Mouse (Mus musculus) lung, embryonic 14.5 days (tissue): ENCODE measurements at regions not wholly inside any gene's neighbourhood (a gene's known extent, or its start where the extent isn't known, plus 50 kb on each side); places are given as distances from the start of the nearest gene placed in this dataset.

Experiments used
- ATAC-seq: fragments of 200-750 bp; cut with Nextera tagmentation; 2 replicates; pipeline ENCODE4 v1.8.0; 2017; ENCODE audit warnings: mild to moderate bottlenecking, moderate TSS enrichment, moderate library complexity; ENCODE audit not compliant: insufficient read depth
- DNase-seq: peaks from one replicate; pipeline ENCODE4 v3.0.0-alpha.2; 2015
- H3K27ac ChIP-seq: fragments of 300-500 bp; sonication (generic); 2 replicates; pipeline ENCODE4 v1.5.1; 2014; ENCODE audit warnings: low read depth, mild to moderate bottlenecking, moderate library complexity
- H3K27me3 ChIP-seq: fragments of 300-500 bp; sonication (generic); 2 replicates; pipeline ENCODE4 v1.6.1; 2014; ENCODE audit warnings: low read length, control low read depth; ENCODE audit not compliant: insufficient read depth
- H3K36me3 ChIP-seq: fragments of 300-500 bp; sonication (generic); 2 replicates; pipeline ENCODE4 v1.6.1; 2014; ENCODE audit warnings: control low read depth; ENCODE audit not compliant: insufficient read depth
- H3K4me1 ChIP-seq: fragments of 300-500 bp; sonication (generic); 2 replicates; pipeline ENCODE4 v1.6.1; 2014; ENCODE audit warnings: antibody characterized with exemption, control low read depth; ENCODE audit not compliant: insufficient read depth
- H3K4me2 ChIP-seq: fragments of 300-500 bp; sonication (generic); 2 replicates; pipeline ENCODE4 v1.6.1; 2014; ENCODE audit warnings: mild to moderate bottlenecking
- H3K4me3 ChIP-seq: fragments of 300-500 bp; sonication (generic); 2 replicates; pipeline ENCODE4 v1.5.1; 2014; ENCODE audit warnings: low read depth, low read length
- H3K9ac ChIP-seq: fragments of 300-500 bp; sonication (generic); 2 replicates; pipeline ENCODE4 v1.6.1; 2014
- H3K9me3 ChIP-seq: fragments of 300-500 bp; sonication (generic); 2 replicates; pipeline ENCODE4 v1.6.1; 2016; ENCODE audit warnings: low read depth, low read length, control low read depth
- CTCF ChIP-seq: IDR thresholded peaks from 2 replicates; pipeline ENCODE4 v1.5.1; 2016; ENCODE audit warnings: antibody characterized with exemption, low read depth
- WGBS: fragments of 180-500 bp; shearing (Covaris S2); extraction: QIAGEN DNeasy Blood & Tissue Kit; methylation state at CpG from one replicate; pipeline ENCODE4 v1.1.7; 2014; 5-methylcytosine and 5-hydroxymethylcytosine counted together

GRCm38 (mm10) chr6:12140596-12140995 is 233.0 kb downstream of the Phf14 start:
- no peaks in the 10 kb centered on the region for H3K4me1 ChIP-seq
- H3K4me3 ChIP-seq: no peak overlapping the region
- H3K27ac ChIP-seq: no peak overlapping the region
- DNase-seq (no peak), ATAC-seq (no peak)
- H3K9ac ChIP-seq: no peak overlapping the region
- no peaks in the 10 kb centered on the region for H3K27me3 ChIP-seq
- H3K36me3 ChIP-seq: no peaks in the 10 kb centered on the region
- WGBS: 59% methylated on average over 2 of the region's 2 CpGs
- no peak overlapping the region for H3K4me2 ChIP-seq
- TF ChIP-seq CTCF: no peak
- no peaks in the 10 kb centered on the region for H3K9me3 ChIP-seq

GRCm38 (mm10) chr6:12145216-12145615 is 237.6 kb downstream of the Phf14 start:
- no peak overlapping the region for H3K9ac ChIP-seq

GRCm38 (mm10) chr6:12150613-12151333 is 243.2 kb downstream of the Phf14 start:
- H3K9me3 ChIP-seq: no peaks in the 10 kb centered on the region
- TF ChIP-seq CTCF: no peak
- no peak overlapping the region for H3K4me3 ChIP-seq
- peaks cover 4% of the 10 kb centered on the region; the same call in 1 of the 2 replicates for H3K4me1 ChIP-seq
- ATAC-seq: no peak
- WGBS: 30% methylated on average over 3 of the region's 3 CpGs
- no peak overlapping the region for H3K4me2 ChIP-seq
- DNase-seq: peak; percentile 80
- H3K27me3 ChIP-seq: no peaks in the 10 kb centered on the region
- H3K9ac ChIP-seq: no peak overlapping the region
- no peaks in the 10 kb centered on the region for H3K36me3 ChIP-seq
- no peak overlapping the region for H3K27ac ChIP-seq

More at GRCm38 (mm10) chr6:12145216-12145615, 237.6 kb downstream of the Phf14 start:
- 61% methylated on average over 3 of the region's 3 CpGs for WGBS
- no peaks in the 10 kb centered on the region for H3K9me3 ChIP-seq
- no peaks in the 10 kb centered on the region for H3K36me3 ChIP-seq
- TF ChIP-seq CTCF: no peak
- no peaks in the 10 kb centered on the region for H3K4me1 ChIP-seq
- no peak overlapping the region for H3K27ac ChIP-seq
- H3K4me3 ChIP-seq: no peak overlapping the region
- DNase-seq: no peak
- no peak overlapping the region for H3K4me2 ChIP-seq
- no peak for ATAC-seq
- no peaks in the 10 kb centered on the region for H3K27me3 ChIP-seq

GRCm38 (mm10) chr6:12163971-12164370 is 256.4 kb downstream of the Phf14 start:
- Histone ChIP-seq H3K27ac (no peak overlapping the region), H3K4me3 (no peak overlapping the region), H3K9me3 (no peaks in the 10 kb centered on the region), H3K4me2 (no peak overlapping the region), H3K36me3 (no peaks in the 10 kb centered on the region), H3K27me3 (no peaks in the 10 kb centered on the region), H3K4me1 (no peaks in the 10 kb centered on the region), H3K9ac (no peak overlapping the region)
- ATAC-seq: no peak
- DNase-seq: no peak
- WGBS: 60% methylated on average over 1 of the region's 1 CpGs
- TF ChIP-seq CTCF: no peak

DNA sequence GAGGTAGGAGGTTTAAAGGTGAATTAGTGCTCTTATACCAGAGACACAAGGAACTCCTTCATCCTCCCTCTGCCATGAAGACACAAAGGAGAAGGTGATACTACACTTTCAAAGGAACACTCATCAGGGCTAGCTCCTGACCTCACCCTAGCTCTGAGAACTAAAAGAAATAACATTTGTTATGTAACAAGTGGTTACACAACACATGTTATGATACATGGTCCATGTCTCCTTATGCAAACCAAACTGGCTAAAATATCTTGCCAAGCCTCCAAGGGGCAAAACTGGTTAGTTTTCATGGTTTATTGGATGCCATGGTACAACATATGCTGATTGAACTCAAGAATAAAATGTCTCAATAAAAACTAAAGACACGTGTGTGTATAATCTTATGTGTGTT is 260.9 kb downstream of the Phf14 start:
- Histone ChIP-seq H3K27me3 (no peaks in the 10 kb centered on the region), H3K4me2 (no peak overlapping the region), H3K9ac (no peak overlapping the region), H3K4me3 (no peak overlapping the region), H3K36me3 (no peaks in the 10 kb centered on the region), H3K4me1 (no peaks in the 10 kb centered on the region), H3K9me3 (no peaks in the 10 kb centered on the region), H3K27ac (no peak overlapping the region)
- DNase-seq: no peak
- no peak for TF ChIP-seq CTCF
- WGBS: 56% methylated on average over 1 of the region's 1 CpGs
- ATAC-seq: no peak

DNA sequence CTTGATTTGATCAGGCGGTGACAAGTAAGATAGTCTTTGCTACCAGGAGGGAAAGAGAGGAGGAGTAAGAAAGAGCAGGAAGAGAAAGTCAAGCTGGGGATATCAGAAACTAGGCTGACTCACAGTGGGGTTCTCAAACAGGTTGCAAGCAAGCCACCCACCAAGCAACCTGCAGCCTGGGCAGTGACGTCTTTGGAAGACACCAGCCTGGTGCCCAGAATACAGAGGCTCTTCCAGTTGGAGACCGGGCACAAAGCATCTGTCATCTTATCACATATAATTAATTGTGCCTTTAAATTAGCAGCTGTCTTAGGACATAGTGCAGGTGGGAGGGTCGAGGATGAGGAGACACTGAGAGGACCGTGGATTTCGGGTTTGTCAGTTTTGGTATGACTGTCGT is 261.8 kb downstream of the Phf14 start:
- TF ChIP-seq CTCF: no peak
- no peaks in the 10 kb centered on the region for H3K36me3 ChIP-seq
- no peak for DNase-seq
- no peak overlapping the region for H3K9ac ChIP-seq
- H3K4me3 ChIP-seq: no peak overlapping the region
- H3K27ac ChIP-seq: no peak overlapping the region
- WGBS: 47% methylated on average over 7 of the region's 7 CpGs
- no peaks in the 10 kb centered on the region for H3K9me3 ChIP-seq
- no peak overlapping the region for H3K4me2 ChIP-seq
- H3K27me3 ChIP-seq: no peaks in the 10 kb centered on the region
- ATAC-seq: no peak
- H3K4me1 ChIP-seq: no peaks in the 10 kb centered on the region

DNA sequence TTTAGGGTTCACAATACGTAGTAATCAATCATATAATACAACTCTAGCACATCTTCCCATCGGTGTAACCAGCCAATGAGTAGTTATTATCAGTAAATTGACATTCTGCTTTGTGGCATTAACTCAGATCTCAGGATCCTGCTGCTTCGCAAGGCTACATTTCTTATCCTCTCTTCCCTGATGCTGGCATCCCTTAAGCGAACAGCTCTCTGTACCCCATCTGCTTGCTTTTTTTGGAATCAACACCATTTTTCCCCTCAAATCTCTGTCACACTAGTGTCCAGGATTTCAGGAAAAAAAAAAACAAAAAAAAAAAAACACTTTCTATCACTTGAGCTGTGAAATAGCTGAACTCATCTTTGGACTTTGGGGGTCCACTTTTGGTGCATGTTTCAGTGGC is 263.1 kb downstream of the Phf14 start:
- H3K9ac ChIP-seq: no peak overlapping the region
- no peaks in the 10 kb centered on the region for H3K36me3 ChIP-seq
- H3K27me3 ChIP-seq: no peaks in the 10 kb centered on the region
- no peaks in the 10 kb centered on the region for H3K4me1 ChIP-seq
- no peak overlapping the region for H3K27ac ChIP-seq
- ATAC-seq: no peak
- WGBS: 78% methylated on average over 4 of the region's 4 CpGs
- no peak for TF ChIP-seq CTCF
- no peaks in the 10 kb centered on the region for H3K9me3 ChIP-seq
- no peak for DNase-seq
- H3K4me3 ChIP-seq: no peak overlapping the region
- no peak overlapping the region for H3K4me2 ChIP-seq
